Mouse (Mus musculus): ENCODE data around the gene P2rx4.

The P2rx4 gene

GRCm38 (mm10) chr5:122764032-122764464 is 56.7 kb downstream of the P2rx4 start:
- DNase-seq = peak; percentile 73

DNA sequence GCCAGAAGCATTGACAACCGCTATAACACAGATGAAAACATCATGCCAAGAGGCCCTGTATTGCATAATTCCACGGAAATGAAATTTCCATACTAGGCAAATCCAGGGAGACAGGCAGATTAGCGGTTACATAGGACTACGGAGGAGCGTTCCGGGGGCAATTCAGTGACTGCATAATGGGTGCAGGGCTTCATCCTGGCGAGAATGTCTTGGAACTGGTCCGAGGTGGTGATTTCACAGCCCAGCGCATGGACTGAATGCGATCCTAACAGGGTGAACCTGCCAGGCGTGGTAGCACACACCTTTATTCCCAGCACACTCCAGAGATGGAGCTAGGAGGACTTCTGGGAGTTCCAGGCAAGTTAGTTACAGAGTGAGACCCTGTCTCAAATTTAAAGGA is 59.9 kb downstream of the P2rx4 start:
- DNase-seq = no peak

GRCm38 (mm10) chr5:122769101-122769568 is 61.8 kb downstream of the P2rx4 start:
- DNase-seq = no peak

DNA sequence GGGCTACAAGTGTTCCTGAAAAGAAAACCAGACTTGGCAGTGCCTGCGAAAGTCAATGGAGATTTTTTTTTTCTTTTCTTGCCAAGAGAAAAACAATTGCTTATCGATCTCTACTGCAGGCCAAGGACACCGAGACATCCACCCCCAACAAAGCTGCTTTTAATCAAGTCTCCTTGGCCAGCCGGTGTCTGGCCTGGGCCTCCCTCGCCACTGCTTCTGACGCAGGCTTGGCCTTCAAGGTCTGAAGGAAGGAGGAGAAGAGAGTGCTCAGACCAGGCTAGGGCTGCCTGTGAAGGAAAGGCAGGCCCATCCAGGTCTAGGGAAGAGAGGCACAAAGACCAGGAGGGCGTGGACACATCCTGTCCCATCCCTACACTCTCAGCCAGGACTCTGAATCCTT is 63.0 kb downstream of the P2rx4 start:
- DNase-seq = peak; percentile 47

DNA sequence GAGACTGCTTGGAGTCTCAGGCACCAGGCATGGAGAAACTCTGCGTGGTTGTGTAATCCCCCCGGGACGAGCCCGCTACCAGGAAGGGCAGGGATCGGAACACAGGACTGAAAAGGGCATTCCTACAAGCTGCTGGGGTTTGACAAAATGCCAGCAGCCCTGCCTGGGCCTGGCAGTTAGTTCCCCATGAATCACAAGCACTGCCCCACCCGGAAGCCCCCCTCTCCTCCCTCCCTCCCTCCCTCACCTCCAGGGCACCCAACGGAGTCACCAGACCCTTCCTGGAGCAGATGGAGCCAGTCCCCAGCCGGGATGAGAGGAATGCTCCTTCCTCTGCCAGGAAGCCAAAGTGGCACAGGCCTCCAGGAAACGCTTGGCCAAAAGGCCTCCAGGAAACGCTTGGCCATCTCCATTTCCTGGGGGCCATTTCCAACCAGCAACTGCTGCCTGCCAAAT is 63.5 kb downstream of the P2rx4 start:
- peak; percentile 89 for DNase-seq

- no peak for DNase-seq
These were observed 64.1 kb downstream of the P2rx4 start for GRCm38 (mm10) chr5:122771428-122771827.

DNA sequence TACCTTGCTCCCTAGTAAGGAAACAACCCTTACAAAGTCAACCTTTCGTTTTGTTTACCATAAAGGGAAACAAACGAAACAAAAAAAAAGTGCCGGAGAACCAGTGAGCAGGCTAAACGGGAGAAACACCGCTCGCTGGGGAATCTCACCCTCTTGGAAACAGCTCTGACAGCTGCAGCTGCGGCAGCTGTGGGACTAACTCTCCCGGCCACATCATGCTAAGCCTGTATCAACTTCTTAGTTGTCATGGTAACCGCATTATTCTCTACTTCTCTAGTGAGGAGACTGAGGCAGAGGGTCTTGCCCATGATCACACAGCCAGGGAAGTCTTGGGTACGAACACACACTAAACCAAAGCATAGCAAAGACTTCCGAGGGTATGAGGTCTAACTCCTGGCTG is 66.4 kb downstream of the P2rx4 start:
- DNase-seq = no peak

DNA sequence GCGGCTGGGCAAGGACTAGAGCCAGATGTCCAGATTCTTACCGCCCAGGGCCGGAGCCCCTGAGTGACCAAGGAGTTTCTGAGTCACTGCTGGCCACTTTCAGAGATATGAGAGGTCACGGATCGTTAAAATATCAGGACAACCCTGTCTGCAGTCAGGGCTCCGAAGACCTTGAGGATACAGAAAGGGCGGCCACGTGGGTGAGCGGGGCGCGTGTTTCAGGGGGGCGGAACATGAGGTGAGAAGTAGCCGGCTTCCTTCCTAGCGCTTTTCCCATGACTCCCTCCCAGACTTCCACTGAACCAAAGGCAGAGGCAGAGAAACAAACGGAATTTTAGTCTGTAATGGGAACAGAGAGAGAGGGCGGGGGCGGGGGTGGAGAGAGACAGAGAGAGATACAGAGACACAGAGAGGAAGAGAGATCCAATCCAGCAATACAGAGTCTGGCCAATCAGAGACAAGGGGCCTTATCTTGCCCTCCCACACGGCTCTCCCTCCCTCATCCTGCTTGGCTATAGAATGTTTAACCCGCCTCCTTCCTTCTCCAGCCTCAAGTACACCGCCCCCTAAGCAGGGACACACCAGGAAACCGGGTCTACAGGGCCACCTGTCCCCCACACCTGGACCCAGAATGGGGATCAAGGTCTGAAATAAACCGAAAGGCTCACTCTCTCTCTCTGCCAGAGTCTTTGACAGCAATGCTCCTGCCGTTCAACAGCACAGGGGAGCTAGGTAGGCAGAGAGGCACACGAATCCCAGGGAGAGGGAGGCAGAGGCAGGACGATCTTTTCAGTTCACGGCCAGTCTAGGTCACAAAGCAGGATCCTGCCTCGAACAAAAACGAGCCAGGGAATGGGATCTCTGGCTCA is 67.6 kb downstream of the P2rx4 start:
- no peak for DNase-seq

- DNase-seq = no peak
These were observed 68.4 kb downstream of the P2rx4 start for GRCm38 (mm10) chr5:122775646-122776286.

DNA sequence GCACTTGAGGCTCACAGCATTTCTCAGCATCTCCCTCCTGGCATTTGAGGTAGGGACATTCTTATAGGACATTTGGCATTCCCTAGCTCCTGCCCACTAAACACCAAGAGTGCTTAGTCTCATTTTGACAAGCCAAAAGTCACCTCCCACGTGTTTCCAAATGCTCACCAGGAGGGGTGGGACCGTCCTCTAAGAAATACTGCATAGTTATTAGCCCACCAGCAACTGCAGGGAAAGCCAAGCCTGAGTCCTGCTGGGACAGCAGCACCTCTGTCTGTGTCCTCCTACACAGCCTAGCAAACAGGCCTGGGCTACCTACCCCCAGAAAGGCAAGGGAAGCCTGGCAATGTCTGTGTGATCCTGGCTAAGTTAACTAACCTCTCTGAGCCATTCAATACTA is 70.0 kb downstream of the P2rx4 start:
- no peak for DNase-seq

GRCm38 (mm10) chr5:122778231-122779226 is 71.2 kb downstream of the P2rx4 start:
- DNase-seq = peak; percentile 57

Data from cerebellum, adult 11 months (tissue).